Comparison of ENCODE assay signal across 12 mouse cellular contexts in genomic region chr11:100398517-100398916, GRCm38 (mm10). TPM values are rescaled to one million over a fixed set of nuclear protein-coding genes. Genes with fewer than 3 reads are reported as not detected.
DNase-seq lines count a peak whose midpoint lies in the region; ATAC-seq and TF ChIP-seq lines count a peak whose summit lies in the region.
"Had no signal": no experiment of that assay in that cellular context is flagged by ENCODE, and none has a peak within 500 bp of the region (broad histone marks: within the 10 kb centered on the region; RNA-seq: fewer than 3 reads in every experiment).

No protein-coding gene starts in this region.

- H3K4me1 ChIP-seq in heart, postnatal 0 days (ENCODE audit: control insufficient read depth, insufficient read depth) = peaks cover 65% of the 10 kb centered on the region
- H3K4me1 ChIP-seq in heart, embryonic 12.5 days (replicated peaks) = peaks cover 81% of the 10 kb centered on the region
- peaks cover 71% of the 10 kb centered on the region for H3K4me1 ChIP-seq in lung, embryonic 15.5 days
- peaks cover 31% of the 10 kb centered on the region for H3K4me1 ChIP-seq in intestine, postnatal 0 days (replicated peaks; ENCODE audit: control insufficient read depth, insufficient read depth, low read length)

- no peak for ATAC-seq in heart, postnatal 0 days (ENCODE audit: insufficient read depth, low read depth)
- ATAC-seq in heart, embryonic 12.5 days (ENCODE audit: insufficient number of reproducible peaks, low FRiP score) = no peak
- ATAC-seq in lung, embryonic 15.5 days (ENCODE audit: borderline replicate concordance, extremely low read depth, low FRiP score, low TSS enrichment) = no peak
- ATAC-seq in intestine, postnatal 0 days = no peak

- TF ChIP-seq EP300 in heart, postnatal 0 days (IDR thresholded peaks at IDR 0.05; ENCODE audit: low read depth) = no peak

- H3K27me3 ChIP-seq in heart, postnatal 0 days (ENCODE audit: control insufficient read depth, insufficient read depth, low read length) = no peaks in the 10 kb centered on the region
- H3K27me3 ChIP-seq in heart, embryonic 12.5 days (replicated peaks) = no peaks in the 10 kb centered on the region
- H3K27me3 ChIP-seq in lung, embryonic 15.5 days = no peaks in the 10 kb centered on the region
- H3K27me3 ChIP-seq in intestine, postnatal 0 days (replicated peaks; ENCODE audit: control insufficient read depth, insufficient read depth, low read length) = no peaks in the 10 kb centered on the region

- 0 out of 2 replicates have a peak overlapping the region, but pooled peaks have one; percentile 12 for H3K27ac ChIP-seq in heart, postnatal 0 days (ENCODE audit: low read depth)
- H3K27ac ChIP-seq in heart, embryonic 12.5 days (ENCODE audit: poor library complexity, severe bottlenecking) = no peak overlapping the region
- H3K27ac ChIP-seq in lung, embryonic 15.5 days = peak overlapping the region; percentile 62
- H3K27ac ChIP-seq in intestine, postnatal 0 days (ENCODE audit: low read depth, low read length) = peak overlapping the region; percentile 58; the same call in 1 of the 2 replicates

- TF ChIP-seq CTCF in heart, postnatal 0 days (IDR thresholded peaks at IDR 0.05; ENCODE audit: low read depth) = no peak
- TF ChIP-seq CTCF in intestine, postnatal 0 days (IDR thresholded peaks at IDR 0.05; ENCODE audit: low read depth) = no peak

- no peak overlapping the region for H3K4me3 ChIP-seq in heart, postnatal 0 days (ENCODE audit: low read depth, low read length)
- H3K4me3 ChIP-seq in heart, embryonic 12.5 days = no peak overlapping the region
- H3K4me3 ChIP-seq in lung, embryonic 15.5 days = peak overlapping the region; percentile 87; the same call in 1 of the 2 replicates
- no peak overlapping the region for H3K4me3 ChIP-seq in intestine, postnatal 0 days (ENCODE audit: low read depth, low read length)

- DNase-seq in cerebellum, adult 11-12 months = peak; percentile 53
- no peak for DNase-seq in cerebellum, postnatal 25 days
- no peak for DNase-seq in heart, postnatal 0 days (ENCODE audit: low spot score)
- no peak for DNase-seq in lung, postnatal 14 days
- DNase-seq in frontal cortex, adult 2 months (ENCODE audit: extremely low spot score in 1 of 2, low spot score in 1 of 2) = no peak
- DNase-seq: thymus, postnatal 14 days had no signal

- no peak overlapping the region for H3K4me2 ChIP-seq in heart, postnatal 0 days (ENCODE audit: low read depth, low read length)
- no peak overlapping the region for H3K4me2 ChIP-seq in heart, embryonic 12.5 days
- no peak overlapping the region for H3K4me2 ChIP-seq in lung, embryonic 15.5 days
- peak overlapping the region; percentile 84 for H3K4me2 ChIP-seq in intestine, postnatal 0 days (replicated peaks; ENCODE audit: low read depth)

- WGBS in heart, postnatal 0 days = 91% methylated on average over 7 of the region's 7 CpGs
- WGBS in heart, embryonic 12.5 days = 89% methylated on average over 7 of the region's 7 CpGs
- WGBS in lung, embryonic 15.5 days = 89% methylated on average over 7 of the region's 7 CpGs
- 87% methylated on average over 7 of the region's 7 CpGs for WGBS in intestine, postnatal 0 days

- no peak overlapping the region for H3K9ac ChIP-seq in heart, postnatal 0 days (replicated peaks; ENCODE audit: low read depth, low read length)
- no peak overlapping the region for H3K9ac ChIP-seq in heart, embryonic 12.5 days
- no peak overlapping the region for H3K9ac ChIP-seq in lung, embryonic 15.5 days
- no peak overlapping the region for H3K9ac ChIP-seq in intestine, postnatal 0 days (ENCODE audit: low read depth, low read length)

- H3K9me3 ChIP-seq in heart, postnatal 0 days (replicated peaks; ENCODE audit: control insufficient read depth, low read length) = no peaks in the 10 kb centered on the region
- no peaks in the 10 kb centered on the region for H3K9me3 ChIP-seq in heart, embryonic 12.5 days (replicated peaks)
- H3K9me3 ChIP-seq in lung, embryonic 15.5 days = no peaks in the 10 kb centered on the region
- H3K9me3 ChIP-seq in intestine, postnatal 0 days (ENCODE audit: control insufficient read depth) = no peaks in the 10 kb centered on the region

- 0 out of 2 replicates have a peak, but pooled peaks cover under 1% of the 10 kb centered on the region for H3K36me3 ChIP-seq in heart, postnatal 0 days (replicated peaks; ENCODE audit: control insufficient read depth, insufficient read depth, low read length)
- no peaks in the 10 kb centered on the region for H3K36me3 ChIP-seq in heart, embryonic 12.5 days
- H3K36me3 ChIP-seq in lung, embryonic 15.5 days = no peaks in the 10 kb centered on the region
- H3K36me3 ChIP-seq in intestine, postnatal 0 days (ENCODE audit: control insufficient read depth, insufficient read depth) = no peaks in the 10 kb centered on the region

RNA-seq across cellular contexts. Expression of gene Jup, which starts 1.0 kb away (rescaled TPM):
- 319 and 341 TPM in 2 replicates for total RNA-seq in heart, postnatal 0 days (2014; rRNA removed; ENCODE audit: low replicate concordance)
- 135 and 142 TPM in 2 replicates for polyA plus RNA-seq in heart, postnatal 0 days (2015; fragmentation: Nextera tagmentation; extraction: Ambion mirVana)
- polyA plus RNA-seq in heart, embryonic 12.5 days (2016; fragmentation: Nextera tagmentation; extraction: Ambion mirVana) = 107 and 109 TPM in 2 replicates
- 122 and 136 TPM in 2 replicates for polyA plus RNA-seq in lung, embryonic 15.5 days (2015; fragmentation: Nextera tagmentation; extraction: Ambion mirVana)
- polyA plus RNA-seq in intestine, postnatal 0 days (2015; fragmentation: Nextera tagmentation; extraction: Ambion mirVana) = 102 and 103 TPM in 2 replicates
- 71.3 and 71.5 TPM in 2 replicates for polyA plus RNA-seq in frontal cortex, adult 2 months (2012; rRNA removed)

RNA-seq across cellular contexts. Expression of gene P3h4, which starts 16.1 kb away (rescaled TPM):
- total RNA-seq in heart, postnatal 0 days (2014; rRNA removed; ENCODE audit: low replicate concordance) = 58.0 and 66.1 TPM in 2 replicates
- polyA plus RNA-seq in heart, postnatal 0 days (2015; fragmentation: Nextera tagmentation; extraction: Ambion mirVana) = 39.3 and 42.9 TPM in 2 replicates
- polyA plus RNA-seq in heart, embryonic 12.5 days (2016; fragmentation: Nextera tagmentation; extraction: Ambion mirVana) = 69.7 and 78.3 TPM in 2 replicates
- polyA plus RNA-seq in lung, embryonic 15.5 days (2015; fragmentation: Nextera tagmentation; extraction: Ambion mirVana) = 71.5 and 73.4 TPM in 2 replicates
- 17.0 and 17.2 TPM in 2 replicates for polyA plus RNA-seq in intestine, postnatal 0 days (2015; fragmentation: Nextera tagmentation; extraction: Ambion mirVana)
- 13.6 and 15.8 TPM in 2 replicates for polyA plus RNA-seq in frontal cortex, adult 2 months (2012; rRNA removed)
- total RNA-seq: granulocyte monocyte progenitor cell, adult 5-6 weeks; megakaryocyte, adult 5-6 weeks had no signal

RNA-seq across cellular contexts. Expression of gene Fkbp10, which starts 17.0 kb away (rescaled TPM):
- 106 and 114 TPM in 2 replicates for total RNA-seq in heart, postnatal 0 days (2014; rRNA removed; ENCODE audit: low replicate concordance)
- 93.0 and 95.9 TPM in 2 replicates for polyA plus RNA-seq in heart, postnatal 0 days (2015; fragmentation: Nextera tagmentation; extraction: Ambion mirVana)
- 114 and 124 TPM in 2 replicates for polyA plus RNA-seq in heart, embryonic 12.5 days (2016; fragmentation: Nextera tagmentation; extraction: Ambion mirVana)
- polyA plus RNA-seq in lung, embryonic 15.5 days (2015; fragmentation: Nextera tagmentation; extraction: Ambion mirVana) = 142 and 143 TPM in 2 replicates
- polyA plus RNA-seq in intestine, postnatal 0 days (2015; fragmentation: Nextera tagmentation; extraction: Ambion mirVana) = 31.7 and 37.0 TPM in 2 replicates
- 10.6 and 10.8 TPM in 2 replicates for polyA plus RNA-seq in frontal cortex, adult 2 months (2012; rRNA removed)
- total RNA-seq: granulocyte monocyte progenitor cell, adult 5-6 weeks had no signal

RNA-seq across cellular contexts. Expression of gene Hap1, which starts 42.6 kb away (rescaled TPM):
- total RNA-seq in heart, postnatal 0 days (2014; rRNA removed; ENCODE audit: low replicate concordance) = 3.5 and 5.7 TPM in 2 replicates
- 2.0 TPM in 2 replicates for polyA plus RNA-seq in heart, postnatal 0 days (2015; fragmentation: Nextera tagmentation; extraction: Ambion mirVana)
- 11.1 and 12.3 TPM in 2 replicates for polyA plus RNA-seq in heart, embryonic 12.5 days (2016; fragmentation: Nextera tagmentation; extraction: Ambion mirVana)
- 19.8 and 20.7 TPM in 2 replicates for polyA plus RNA-seq in lung, embryonic 15.5 days (2015; fragmentation: Nextera tagmentation; extraction: Ambion mirVana)
- 10.0 and 10.4 TPM in 2 replicates for polyA plus RNA-seq in intestine, postnatal 0 days (2015; fragmentation: Nextera tagmentation; extraction: Ambion mirVana)
- 251 and 269 TPM in 2 replicates for polyA plus RNA-seq in frontal cortex, adult 2 months (2012; rRNA removed)
- total RNA-seq: granulocyte monocyte progenitor cell, adult 5-6 weeks; hematopoietic stem cell, adult 5-6 weeks; megakaryocyte, adult 5-6 weeks had no signal

RNA-seq across cellular contexts. Expression of gene Nt5c3b, which starts 43.1 kb away (rescaled TPM):
- 54.4 and 68.3 TPM in 2 replicates for total RNA-seq in heart, postnatal 0 days (2014; rRNA removed; ENCODE audit: low replicate concordance)
- polyA plus RNA-seq in heart, postnatal 0 days (2015; fragmentation: Nextera tagmentation; extraction: Ambion mirVana) = 84.7 and 85.0 TPM in 2 replicates
- polyA plus RNA-seq in heart, embryonic 12.5 days (2016; fragmentation: Nextera tagmentation; extraction: Ambion mirVana) = 101 and 104 TPM in 2 replicates
- polyA plus RNA-seq in lung, embryonic 15.5 days (2015; fragmentation: Nextera tagmentation; extraction: Ambion mirVana) = 129 and 133 TPM in 2 replicates
- 31.6 and 33.0 TPM in 2 replicates for polyA plus RNA-seq in intestine, postnatal 0 days (2015; fragmentation: Nextera tagmentation; extraction: Ambion mirVana)
- polyA plus RNA-seq in frontal cortex, adult 2 months (2012; rRNA removed) = 63.7 and 77.3 TPM in 2 replicates
